Mouse (Mus musculus) Muller cell, postnatal 12 days (primary cell): Measurements from ENCODE around the gene 4933415F23Rik.
A peak's percentile ranks its signal among the peaks of the same experiment; 100 is the strongest.

Experiments used
- DNase-seq: peaks from one replicate; pipeline ENCODE4 v3.0.0-alpha.2; 2015; ENCODE audit errors: inconsistent ontology term

Gene 4933415F23Rik

GRCm38 (mm10) chr1:23102021-23102420 lies at the start of gene 4933415F23Rik:
Gene 4933415F23Rik, minus strand, starts transcription at chr1:23102253.
- DNase-seq: no peak

GRCm38 (mm10) chr1:23151722-23152121 lies 49.7 kb upstream of the 4933415F23Rik start:
- no peak for DNase-seq

GRCm38 (mm10) chr1:23146198-23146873 lies 44.3 kb upstream of the 4933415F23Rik start:
- no peak for DNase-seq

GRCm38 (mm10) chr1:23141121-23141811 lies 39.2 kb upstream of the 4933415F23Rik start:
- no peak for DNase-seq

GRCm38 (mm10) chr1:23140530-23140929 lies 38.5 kb upstream of the 4933415F23Rik start:
- DNase-seq: peak; percentile 27

GRCm38 (mm10) chr1:23120901-23121300 lies 18.8 kb upstream of the 4933415F23Rik start:
- no peak for DNase-seq

- DNase-seq: no peak
Measured at GRCm38 (mm10) chr1:23119406-23119805, 17.4 kb upstream of the 4933415F23Rik start.

- peak; percentile 47 for DNase-seq
Measured at GRCm38 (mm10) chr1:23117423-23117822, 15.4 kb upstream of the 4933415F23Rik start.

GRCm38 (mm10) chr1:23109191-23109590 lies 7.1 kb upstream of the 4933415F23Rik start:
- DNase-seq: no peak

GRCm38 (mm10) chr1:23102881-23103280 lies 828 bp upstream of the 4933415F23Rik start:
- DNase-seq: no peak

GRCm38 (mm10) chr1:23099791-23100190 lies 2.3 kb downstream of the 4933415F23Rik start:
- no peak for DNase-seq

GRCm38 (mm10) chr1:23098451-23098850 lies 3.6 kb downstream of the 4933415F23Rik start:
- DNase-seq: no peak

- DNase-seq: no peak
Measured at GRCm38 (mm10) chr1:23097996-23098395, 4.1 kb downstream of the 4933415F23Rik start.

GRCm38 (mm10) chr1:23067715-23068114 lies 34.3 kb downstream of the 4933415F23Rik start:
- DNase-seq: no peak

- DNase-seq: no peak
Measured at GRCm38 (mm10) chr1:23064717-23065475, 37.2 kb downstream of the 4933415F23Rik start.

GRCm38 (mm10) chr1:23063946-23064345 lies 38.1 kb downstream of the 4933415F23Rik start:
- no peak for DNase-seq

GRCm38 (mm10) chr1:23061614-23062373 lies 40.3 kb downstream of the 4933415F23Rik start:
- DNase-seq: peak; percentile 82

GRCm38 (mm10) chr1:23060056-23060455 lies 42.0 kb downstream of the 4933415F23Rik start:
- no peak for DNase-seq
